Mouse (Mus musculus): Measurements from ENCODE around the gene Zmym1.
"Not testable (repeated sequence)": the region's sequence is repeated elsewhere in the genome, so short reads cannot be mapped to it uniquely, and the experiment has no call there.

Zmym1 gene

GRCm38 (mm10) chr4:127060585-127061290 is at the start of gene Zmym1:
Gene Zmym1, minus strand, starts transcription at chr4:127061152.
- peak; percentile 85 for DNase-seq (ENCODE audit: low spot score)

DNA sequence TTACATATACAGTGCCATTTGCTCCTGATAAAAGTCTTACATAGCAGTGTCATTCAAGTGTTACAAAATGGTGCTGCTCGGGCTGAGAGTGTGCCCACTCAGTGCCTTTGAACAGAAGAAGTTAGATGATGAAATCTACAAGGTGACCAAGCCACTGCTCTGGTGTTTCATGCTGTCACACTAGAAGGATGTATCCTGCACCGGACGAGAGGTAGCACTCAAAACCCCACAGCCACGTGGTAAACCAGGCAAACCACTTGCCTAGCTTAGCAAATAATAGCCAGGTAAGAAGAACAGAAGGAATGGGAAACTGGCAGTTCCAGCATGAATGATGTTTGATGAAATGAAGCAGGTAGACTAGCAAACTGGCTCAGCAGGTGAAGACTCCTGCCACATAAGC is 49.6 kb upstream of the Zmym1 start:
- no peak for DNase-seq (ENCODE audit: low spot score)

- no peak for DNase-seq (ENCODE audit: low spot score)
Observed at GRCm38 (mm10) chr4:127107566-127107965, 46.6 kb upstream of the Zmym1 start.

GRCm38 (mm10) chr4:127099552-127099951 is 38.6 kb upstream of the Zmym1 start:
- DNase-seq (ENCODE audit: low spot score) = not testable (repeated sequence)

GRCm38 (mm10) chr4:127095090-127095489 is 34.1 kb upstream of the Zmym1 start:
- DNase-seq (ENCODE audit: low spot score) = no peak

DNA sequence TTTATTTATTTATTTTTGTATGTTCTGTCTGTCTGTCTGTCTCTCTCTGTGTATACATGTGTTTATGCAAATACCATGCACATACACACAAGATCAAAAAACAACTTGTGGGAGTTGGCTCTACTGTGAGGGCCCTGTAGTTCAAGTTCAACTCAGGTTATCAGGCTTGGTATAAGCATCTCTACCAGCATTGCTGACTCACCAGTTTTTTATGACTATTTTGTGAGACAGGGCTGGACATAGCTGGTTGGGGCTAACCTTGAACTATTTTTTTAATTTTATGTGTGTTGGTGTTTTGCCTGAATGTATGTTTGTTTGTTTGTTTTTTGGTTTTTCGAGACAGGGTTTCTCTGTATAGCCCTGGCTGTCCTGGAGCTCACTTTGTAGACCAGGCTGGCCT is 30.2 kb upstream of the Zmym1 start:
- DNase-seq (ENCODE audit: low spot score) = no peak

- no peak for DNase-seq (ENCODE audit: low spot score)
Observed at GRCm38 (mm10) chr4:127085761-127086160, 24.8 kb upstream of the Zmym1 start.

- no peak for DNase-seq (ENCODE audit: low spot score)
Observed at GRCm38 (mm10) chr4:127083131-127083530, 22.2 kb upstream of the Zmym1 start.

GRCm38 (mm10) chr4:127080806-127081205 is 19.9 kb upstream of the Zmym1 start:
- no peak for DNase-seq (ENCODE audit: low spot score)

GRCm38 (mm10) chr4:127076875-127077548 is 16.1 kb upstream of the Zmym1 start, which contains the start of gene Zmym6:
Gene Zmym6, plus strand, starts transcription at chr4:127077383.
- peak; percentile 96 for DNase-seq (ENCODE audit: low spot score)

GRCm38 (mm10) chr4:127074915-127075314 is 14.0 kb upstream of the Zmym1 start:
- DNase-seq (ENCODE audit: low spot score) = no peak

- DNase-seq (ENCODE audit: low spot score) = no peak
Observed at GRCm38 (mm10) chr4:127064051-127064450, 3.1 kb upstream of the Zmym1 start.

DNA sequence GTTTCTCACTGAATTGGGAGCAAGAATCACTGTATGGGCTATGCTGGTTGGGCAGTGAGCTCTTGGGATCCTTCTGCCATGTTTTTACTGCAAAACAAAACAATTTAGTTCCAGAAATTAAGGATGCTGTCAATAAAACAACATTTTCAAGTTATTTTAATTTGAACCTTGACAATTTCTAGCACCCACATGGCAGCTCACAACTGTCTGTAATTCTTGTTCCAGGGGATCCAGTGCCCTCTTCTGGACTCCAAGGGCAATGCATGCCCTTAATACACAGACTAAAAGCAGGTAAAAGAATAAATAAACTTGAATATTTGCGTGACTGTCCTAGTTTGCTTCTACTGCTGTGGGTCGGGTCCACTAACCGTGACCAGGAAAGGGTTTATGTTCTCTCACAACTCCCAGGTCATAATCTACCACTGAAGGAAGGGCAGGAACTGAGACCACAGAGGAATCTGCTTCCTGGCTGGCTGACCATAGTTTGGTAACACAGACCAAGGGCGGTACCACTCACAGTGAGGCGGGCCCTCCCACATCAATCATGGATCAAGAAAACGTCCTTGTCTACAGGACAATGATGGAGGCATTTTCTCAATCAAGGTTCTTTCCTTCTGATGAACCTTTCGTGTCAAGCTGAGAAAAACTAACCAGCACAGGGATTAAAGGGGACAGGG is 6.3 kb downstream of the Zmym1 start:
- DNase-seq (ENCODE audit: low spot score) = no peak

- no peak for DNase-seq (ENCODE audit: low spot score)
Observed at GRCm38 (mm10) chr4:127053071-127053470, 7.9 kb downstream of the Zmym1 start.

DNA sequence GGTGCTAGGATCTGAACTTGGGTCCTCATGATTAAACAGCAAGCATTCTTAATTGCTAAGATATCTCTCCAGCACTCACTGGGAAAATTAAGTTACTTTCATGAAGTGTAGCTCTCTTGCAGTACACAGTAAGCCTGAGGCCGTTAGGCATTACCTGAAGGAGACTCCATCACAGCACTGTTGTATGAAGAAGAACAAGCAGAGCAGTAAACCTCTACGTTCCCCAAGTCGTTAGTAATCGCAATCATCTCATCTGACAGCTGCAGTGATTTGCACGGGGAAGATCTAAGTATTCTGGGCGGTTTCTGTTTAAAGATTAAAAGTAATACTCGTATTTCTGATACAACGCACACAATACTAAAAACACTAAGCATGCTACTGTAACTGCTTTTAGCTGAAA is 9.8 kb downstream of the Zmym1 start:
- no peak for DNase-seq (ENCODE audit: low spot score)

DNA sequence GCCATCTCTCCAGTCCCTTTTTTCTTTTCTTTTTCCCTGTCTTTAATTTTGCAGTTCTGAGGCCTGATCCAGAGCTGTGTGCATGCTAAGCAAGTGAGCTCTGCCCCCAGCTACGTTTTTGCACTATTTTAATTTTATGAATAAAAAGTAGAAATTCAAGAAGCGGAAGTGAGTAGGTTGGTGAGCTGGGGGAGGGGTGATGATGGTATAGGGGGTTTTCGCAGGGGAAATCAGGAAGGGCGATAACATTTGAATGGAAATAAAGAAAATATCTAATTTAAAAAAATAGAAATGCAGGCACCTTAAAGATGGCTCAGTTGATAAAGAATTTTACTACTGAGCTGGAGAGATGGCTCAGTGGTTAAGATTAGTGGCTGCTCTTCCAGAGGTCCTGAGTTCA is 17.4 kb downstream of the Zmym1 start:
- no peak for DNase-seq (ENCODE audit: low spot score)

- DNase-seq (ENCODE audit: low spot score) = no peak
Observed at GRCm38 (mm10) chr4:127039871-127040483, 21.0 kb downstream of the Zmym1 start.

- DNase-seq (ENCODE audit: low spot score) = no peak
Observed at GRCm38 (mm10) chr4:127038828-127039349, 22.1 kb downstream of the Zmym1 start.

DNA sequence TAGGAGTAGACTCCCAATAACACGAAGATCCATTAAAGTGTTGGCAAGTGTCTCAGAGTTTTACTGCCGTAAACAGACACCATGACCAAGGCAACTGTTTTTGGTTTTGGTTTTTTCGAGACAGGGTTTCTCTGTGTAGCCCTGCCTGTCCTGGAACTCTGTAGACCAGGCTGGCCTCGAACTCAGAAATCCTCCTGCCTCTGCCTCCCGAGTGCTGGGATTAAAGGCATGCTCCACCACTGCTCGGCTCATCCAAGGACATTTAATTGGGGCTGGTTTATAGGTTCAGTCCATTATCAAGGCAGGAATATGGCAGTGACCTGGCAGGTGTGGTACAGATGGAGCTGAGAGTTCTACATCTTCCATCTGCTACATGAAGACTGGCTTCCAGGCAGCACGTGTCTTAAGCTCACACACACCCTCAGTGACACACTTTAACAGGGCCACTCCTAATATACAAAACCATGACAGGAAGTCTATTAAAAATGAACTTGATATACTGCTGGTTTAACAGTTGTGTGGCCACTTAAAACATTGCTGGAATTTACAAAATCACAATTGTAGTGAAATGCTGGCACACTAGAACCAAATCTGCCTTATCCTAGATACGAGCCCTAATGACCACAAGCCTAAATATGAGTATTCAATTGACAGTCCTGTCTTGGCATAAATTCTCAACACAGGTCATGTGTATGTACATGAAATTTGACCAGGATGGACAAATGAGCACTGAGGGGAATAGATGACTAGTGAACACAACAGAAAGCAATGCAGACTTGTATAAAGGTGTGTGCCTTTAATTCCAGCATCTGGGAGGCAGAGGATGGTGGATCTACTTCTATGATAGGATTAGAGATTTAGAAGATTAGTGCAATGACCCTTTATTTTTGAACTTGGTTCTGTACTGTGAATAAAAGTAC is 22.8 kb downstream of the Zmym1 start:
- no peak for DNase-seq (ENCODE audit: low spot score)

DNA sequence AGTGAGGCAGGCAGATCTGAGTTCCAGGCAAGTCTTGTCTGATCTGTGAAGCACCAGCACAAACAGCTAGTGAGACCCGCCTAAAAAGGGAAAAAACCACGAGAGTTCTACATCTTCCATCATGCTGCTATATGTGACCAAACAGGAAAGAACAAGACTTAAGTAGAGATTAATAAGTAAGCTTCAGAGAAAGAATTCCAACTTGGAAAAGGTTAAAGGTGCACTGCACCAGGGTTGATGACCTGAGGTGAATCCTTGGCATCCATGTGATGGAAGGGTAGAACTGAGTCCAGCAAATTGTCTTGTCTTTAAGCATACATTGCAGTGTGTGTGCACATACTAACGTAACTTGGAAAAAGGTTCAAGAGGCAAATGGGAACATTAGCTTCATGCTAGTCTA is 23.8 kb downstream of the Zmym1 start:
- DNase-seq (ENCODE audit: low spot score) = no peak

Data from layer of hippocampus, adult 11-12 months (tissue).